Mouse (Mus musculus): ENCODE results near the gene Sccpdh. TPM values are rescaled to one million over a fixed set of nuclear protein-coding genes. Genes with fewer than 3 reads are reported as not detected.

Gene Sccpdh
- polyA plus RNA-seq, 1 experiment from 2014 or later: 94.2 TPM

DNA sequence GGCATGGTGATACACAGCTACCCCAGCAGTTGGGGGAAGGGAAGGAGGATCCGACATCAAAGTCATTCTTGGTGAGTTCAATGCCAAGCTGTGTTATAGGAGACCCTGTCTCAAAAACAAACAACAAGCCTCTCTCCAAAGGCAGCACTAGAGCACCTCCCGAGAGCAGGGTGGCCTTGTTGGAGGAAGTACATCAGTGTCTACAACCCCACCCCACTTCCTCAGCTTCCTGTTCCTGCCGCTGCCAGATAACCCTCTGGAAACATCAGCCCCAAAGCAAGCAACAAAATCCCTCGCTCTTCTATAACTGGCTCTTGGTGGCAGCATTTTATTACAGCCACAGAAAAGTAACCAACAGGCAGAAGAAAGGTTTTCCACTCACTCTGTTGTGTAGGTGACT, 17.7 kb upstream of the Sccpdh start:
- no peak overlapping the region for H3K27ac ChIP-seq (replicated peaks; ENCODE audit: low read depth, low read length)
- H3K27me3 ChIP-seq (ENCODE audit: control insufficient read depth, insufficient read depth, low read length): no peaks in the 10 kb centered on the region
- DNase-seq (ENCODE audit: low spot score): no peak
- H3K9ac ChIP-seq (replicated peaks; ENCODE audit: low read length): no peak overlapping the region
- H3K36me3 ChIP-seq (replicated peaks; ENCODE audit: control insufficient read depth, insufficient read depth, low read depth, low read length): no peaks in the 10 kb centered on the region
- H3K4me1 ChIP-seq (ENCODE audit: control insufficient read depth, insufficient read depth, low read length): no peaks in the 10 kb centered on the region
- H3K9me3 ChIP-seq (replicated peaks; ENCODE audit: control insufficient read depth, low read length): no peaks in the 10 kb centered on the region
- WGBS: 71% methylated on average over 4 of the region's 4 CpGs
- H3K4me2 ChIP-seq (ENCODE audit: low read depth, low read length): no peak overlapping the region
- H3K4me3 ChIP-seq (ENCODE audit: low read depth, low read length): no peak overlapping the region
- no peak for ATAC-seq (replicated peaks; ENCODE audit: insufficient number of reproducible peaks, low FRiP score, low TSS enrichment, low read depth)

DNA sequence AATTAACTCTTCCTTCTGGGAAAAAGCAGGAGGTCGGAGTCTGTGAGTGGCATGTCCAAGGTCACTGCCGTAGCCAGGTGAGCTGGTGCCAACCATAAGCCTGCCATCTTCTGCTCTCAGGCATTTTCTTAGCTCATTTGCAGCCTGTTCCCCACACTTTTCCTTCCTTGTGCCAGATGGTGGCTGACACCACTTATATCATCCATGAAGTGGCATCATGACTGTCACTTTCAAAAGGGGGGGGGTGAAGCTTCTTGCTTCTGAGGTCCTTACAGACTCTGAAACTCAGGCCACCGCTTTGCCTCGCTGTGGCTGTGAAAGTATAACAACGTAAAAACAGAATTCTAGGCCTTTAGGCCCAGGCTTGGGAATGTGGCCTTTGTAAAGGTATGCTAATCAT, 16.8 kb upstream of the Sccpdh start:
- Histone ChIP-seq H3K27me3 (ENCODE audit: control insufficient read depth, insufficient read depth, low read length) (no peaks in the 10 kb centered on the region), H3K4me2 (ENCODE audit: low read depth, low read length) (no peak overlapping the region), H3K4me1 (ENCODE audit: control insufficient read depth, insufficient read depth, low read length) (no peaks in the 10 kb centered on the region), H3K36me3 (replicated peaks; ENCODE audit: control insufficient read depth, insufficient read depth, low read depth, low read length) (no peaks in the 10 kb centered on the region), H3K27ac (replicated peaks; ENCODE audit: low read depth, low read length) (no peak overlapping the region), H3K9ac (replicated peaks; ENCODE audit: low read length) (no peak overlapping the region), H3K9me3 (replicated peaks; ENCODE audit: control insufficient read depth, low read length) (no peaks in the 10 kb centered on the region), H3K4me3 (ENCODE audit: low read depth, low read length) (no peak overlapping the region)
- no peak for DNase-seq (ENCODE audit: low spot score)
- 76% methylated on average over 5 of the region's 5 CpGs for WGBS
- ATAC-seq (replicated peaks; ENCODE audit: insufficient number of reproducible peaks, low FRiP score, low TSS enrichment, low read depth): no peak

DNA sequence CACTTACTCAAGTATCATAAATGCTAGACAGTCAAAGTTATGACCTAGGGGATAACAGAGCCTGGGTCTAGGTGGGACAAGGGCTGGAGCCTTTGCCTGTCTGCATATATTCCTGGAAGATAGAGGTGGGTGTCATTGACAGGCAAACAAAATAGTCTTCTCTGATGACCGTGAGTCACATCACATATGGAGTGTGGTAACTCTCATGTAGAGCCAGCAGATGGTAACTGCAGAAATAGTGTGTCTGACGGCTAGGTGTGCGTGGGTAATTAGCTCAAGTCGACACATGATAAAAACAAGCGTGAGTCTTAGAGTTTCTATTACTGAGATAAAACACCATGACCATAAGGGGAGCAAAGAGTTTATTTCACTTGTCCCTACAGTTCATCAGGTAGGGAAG, 4.9 kb upstream of the Sccpdh start:
- DNase-seq (ENCODE audit: low spot score) (no peak), ATAC-seq (replicated peaks; ENCODE audit: insufficient number of reproducible peaks, low FRiP score, low TSS enrichment, low read depth) (no peak)
- Histone ChIP-seq H3K4me3 (ENCODE audit: low read depth, low read length) (no peak overlapping the region), H3K4me1 (ENCODE audit: control insufficient read depth, insufficient read depth, low read length) (no peaks in the 10 kb centered on the region), H3K27me3 (ENCODE audit: control insufficient read depth, insufficient read depth, low read length) (no peaks in the 10 kb centered on the region), H3K36me3 (replicated peaks; ENCODE audit: control insufficient read depth, insufficient read depth, low read depth, low read length) (no peaks in the 10 kb centered on the region), H3K27ac (replicated peaks; ENCODE audit: low read depth, low read length) (no peak overlapping the region), H3K9me3 (replicated peaks; ENCODE audit: control insufficient read depth, low read length) (no peaks in the 10 kb centered on the region), H3K4me2 (ENCODE audit: low read depth, low read length) (no peak overlapping the region), H3K9ac (replicated peaks; ENCODE audit: low read length) (no peak overlapping the region)
- 91% methylated on average over 5 of the region's 5 CpGs for WGBS

DNA sequence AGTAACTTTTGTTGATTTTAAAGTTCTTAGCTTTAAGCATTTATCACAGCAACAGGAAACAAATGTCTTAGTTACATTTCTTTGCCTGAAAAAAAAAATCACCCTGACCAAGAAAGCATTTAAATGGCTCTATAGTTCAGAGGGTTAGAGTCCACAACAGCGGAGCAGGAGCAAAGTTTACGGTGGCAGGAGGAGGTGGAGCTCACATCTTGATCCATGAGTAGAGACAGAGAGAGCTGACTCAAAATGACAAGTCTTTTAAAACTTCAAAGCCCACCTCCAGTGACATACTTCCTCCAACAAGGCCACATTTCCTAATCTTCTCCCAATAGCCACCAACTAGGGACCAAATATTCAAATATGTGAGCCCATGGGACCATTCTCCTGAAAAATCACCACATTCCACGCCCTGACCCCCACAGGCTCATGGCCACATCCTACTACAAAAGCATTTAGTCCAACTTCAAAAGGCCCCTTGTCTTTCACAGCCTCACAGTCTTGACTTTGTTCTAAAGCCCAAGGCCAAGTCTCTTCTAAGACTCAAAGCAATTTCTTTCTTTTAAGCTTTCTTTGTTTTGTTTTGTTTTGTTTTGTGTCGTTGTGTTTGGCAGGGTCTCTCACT, 3.6 kb upstream of the Sccpdh start:
- ATAC-seq (replicated peaks; ENCODE audit: insufficient number of reproducible peaks, low FRiP score, low TSS enrichment, low read depth): no peak
- Histone ChIP-seq H3K4me2 (ENCODE audit: low read depth, low read length) (no peak overlapping the region), H3K36me3 (replicated peaks; ENCODE audit: control insufficient read depth, insufficient read depth, low read depth, low read length) (no peaks in the 10 kb centered on the region), H3K27me3 (ENCODE audit: control insufficient read depth, insufficient read depth, low read length) (no peaks in the 10 kb centered on the region), H3K9ac (replicated peaks; ENCODE audit: low read length) (no peak overlapping the region; the same call in 1 of the 2 replicates), H3K4me3 (ENCODE audit: low read depth, low read length) (no peak overlapping the region), H3K27ac (replicated peaks; ENCODE audit: low read depth, low read length) (no peak overlapping the region), H3K4me1 (ENCODE audit: control insufficient read depth, insufficient read depth, low read length) (no peaks in the 10 kb centered on the region), H3K9me3 (replicated peaks; ENCODE audit: control insufficient read depth, low read length) (no peaks in the 10 kb centered on the region)
- 69% methylated on average over 4 of the region's 4 CpGs for WGBS
- no peak for DNase-seq (ENCODE audit: low spot score)

DNA sequence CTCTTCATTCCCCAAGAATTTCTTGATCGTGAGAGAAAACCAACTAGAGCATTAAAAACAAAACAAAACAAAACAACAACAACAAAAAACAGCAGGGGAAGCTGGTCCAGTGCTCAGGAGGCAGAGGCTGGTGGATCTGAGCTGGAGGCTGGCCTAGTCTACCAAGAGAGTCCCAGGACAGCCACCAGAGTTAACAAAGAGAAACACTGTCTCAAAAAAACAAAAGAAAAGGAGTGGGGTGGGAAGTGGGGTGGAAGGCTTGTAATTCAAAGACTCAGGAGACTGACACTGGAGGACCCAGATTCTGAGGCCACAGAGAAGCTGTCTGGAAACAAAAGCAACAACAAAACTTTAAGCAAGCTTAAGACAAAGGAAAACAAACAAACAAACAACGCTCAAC, 1.0 kb upstream of the Sccpdh start:
- Histone ChIP-seq H3K9ac (replicated peaks; ENCODE audit: low read length) (no peak overlapping the region), H3K4me1 (ENCODE audit: control insufficient read depth, insufficient read depth, low read length) (no peaks in the 10 kb centered on the region), H3K27ac (replicated peaks; ENCODE audit: low read depth, low read length) (no peak overlapping the region), H3K9me3 (replicated peaks; ENCODE audit: control insufficient read depth, low read length) (no peaks in the 10 kb centered on the region), H3K4me2 (ENCODE audit: low read depth, low read length) (no peak overlapping the region), H3K4me3 (ENCODE audit: low read depth, low read length) (no peak overlapping the region), H3K36me3 (replicated peaks; ENCODE audit: control insufficient read depth, insufficient read depth, low read depth, low read length) (no peaks in the 10 kb centered on the region), H3K27me3 (ENCODE audit: control insufficient read depth, insufficient read depth, low read length) (no peaks in the 10 kb centered on the region)
- ATAC-seq (replicated peaks; ENCODE audit: insufficient number of reproducible peaks, low FRiP score, low TSS enrichment, low read depth) (no peak), DNase-seq (ENCODE audit: low spot score) (no peak)
- 55% methylated on average over 2 of the region's 2 CpGs for WGBS

DNA sequence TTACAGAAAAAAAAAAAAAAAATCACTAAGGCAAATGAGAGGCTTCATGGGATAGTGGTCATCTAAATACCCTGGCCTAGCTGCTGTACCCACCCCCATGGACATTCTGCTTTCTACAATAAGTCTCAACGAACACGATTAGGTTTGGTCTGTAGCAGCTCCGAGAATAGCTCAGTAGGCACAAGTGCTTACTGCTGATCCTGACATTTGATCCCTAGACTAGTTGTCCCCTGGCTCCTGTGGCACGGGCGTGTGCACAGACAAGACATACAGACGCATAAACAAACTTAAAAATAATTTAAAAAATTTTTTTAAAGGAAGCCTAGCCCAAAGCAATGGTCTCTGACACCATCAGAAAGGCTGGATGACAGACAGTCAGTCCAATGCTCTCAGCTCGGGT, 560 bp upstream of the Sccpdh start:
- Histone ChIP-seq H3K4me2 (ENCODE audit: low read depth, low read length) (peak overlapping the region; percentile 68), H3K4me3 (ENCODE audit: low read depth, low read length) (peak overlapping the region; percentile 83), H3K4me1 (ENCODE audit: control insufficient read depth, insufficient read depth, low read length) (no peaks in the 10 kb centered on the region), H3K27me3 (ENCODE audit: control insufficient read depth, insufficient read depth, low read length) (no peaks in the 10 kb centered on the region), H3K9me3 (replicated peaks; ENCODE audit: control insufficient read depth, low read length) (no peaks in the 10 kb centered on the region), H3K9ac (replicated peaks; ENCODE audit: low read length) (no peak overlapping the region; the same call in 1 of the 2 replicates), H3K27ac (replicated peaks; ENCODE audit: low read depth, low read length) (no peak overlapping the region), H3K36me3 (replicated peaks; ENCODE audit: control insufficient read depth, insufficient read depth, low read depth, low read length) (no peaks in the 10 kb centered on the region)
- WGBS: 2% methylated on average over 7 of the region's 7 CpGs
- peak; percentile 31 for DNase-seq (ENCODE audit: low spot score)
- 0 out of 2 replicates have a peak, but pooled peaks have one; percentile 2 for ATAC-seq (replicated peaks; ENCODE audit: insufficient number of reproducible peaks, low FRiP score, low TSS enrichment, low read depth)

DNA sequence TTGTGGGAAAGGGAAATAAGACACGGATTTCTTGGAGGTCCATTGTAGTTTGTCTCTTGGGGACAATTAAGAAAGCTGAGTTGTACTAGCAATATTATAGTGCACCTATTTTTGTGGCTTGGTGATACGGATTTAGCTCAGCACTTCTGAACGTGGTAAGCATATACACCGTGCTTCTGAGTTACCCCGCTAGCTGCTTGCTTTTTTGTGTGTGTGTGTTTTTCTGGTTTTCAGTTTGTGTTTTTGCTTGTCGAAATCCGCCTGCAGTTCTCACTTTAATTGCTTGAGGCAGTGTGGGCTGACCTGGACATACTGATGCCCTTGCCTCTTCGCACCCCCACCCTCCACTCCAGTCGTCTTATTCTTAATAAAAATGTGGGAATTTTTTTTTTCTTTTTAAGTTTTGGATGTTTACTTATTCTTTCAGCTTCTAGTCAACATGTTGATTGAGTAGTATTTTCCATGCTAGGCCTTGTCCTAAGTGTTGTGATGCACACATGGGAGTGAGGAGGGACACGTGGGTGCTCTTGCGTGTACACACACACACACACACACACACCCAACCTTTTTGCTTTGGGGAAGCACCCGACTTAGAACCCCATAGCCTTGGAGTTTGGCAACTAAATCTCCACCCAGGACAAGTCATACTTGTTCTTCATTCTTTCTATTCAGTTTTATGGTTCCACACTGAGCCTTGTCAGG, 977 bp downstream of the Sccpdh start:
- H3K4me1 ChIP-seq (ENCODE audit: control insufficient read depth, insufficient read depth, low read length): no peaks in the 10 kb centered on the region
- peak; percentile 19 for DNase-seq (ENCODE audit: low spot score)
- H3K9me3 ChIP-seq (replicated peaks; ENCODE audit: control insufficient read depth, low read length): no peaks in the 10 kb centered on the region
- H3K27me3 ChIP-seq (ENCODE audit: control insufficient read depth, insufficient read depth, low read length): no peaks in the 10 kb centered on the region
- 0 out of 2 replicates have a peak overlapping the region, but pooled peaks have one; percentile 57 for H3K27ac ChIP-seq (replicated peaks; ENCODE audit: low read depth, low read length)
- ATAC-seq (replicated peaks; ENCODE audit: insufficient number of reproducible peaks, low FRiP score, low TSS enrichment, low read depth): no peak
- no peaks in the 10 kb centered on the region for H3K36me3 ChIP-seq (replicated peaks; ENCODE audit: control insufficient read depth, insufficient read depth, low read depth, low read length)
- 30% methylated on average over 12 of the region's 12 CpGs for WGBS
- H3K4me3 ChIP-seq (ENCODE audit: low read depth, low read length): peak overlapping the region; percentile 83
- peak overlapping the region; percentile 90 for H3K9ac ChIP-seq (replicated peaks; ENCODE audit: low read length)
- H3K4me2 ChIP-seq (ENCODE audit: low read depth, low read length): peak overlapping the region; percentile 68

DNA sequence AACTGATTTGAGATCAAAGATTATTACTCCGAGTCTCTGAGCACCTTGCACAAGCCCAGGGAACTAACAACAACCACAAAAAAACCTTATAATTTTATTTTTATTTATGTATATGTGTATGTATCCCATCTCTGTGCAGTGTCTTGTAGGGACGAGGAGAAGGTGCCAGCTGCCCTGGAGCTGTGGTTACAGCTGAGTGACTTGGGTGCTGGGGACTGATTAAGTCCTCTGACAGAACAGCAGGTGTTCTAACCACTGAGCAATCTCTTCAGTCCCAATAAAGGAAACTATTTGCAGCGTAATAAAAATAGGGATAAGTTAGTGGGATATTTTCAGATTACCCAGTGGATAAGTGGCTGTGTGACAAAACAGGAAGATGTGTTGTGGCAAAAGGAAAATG, 6.3 kb downstream of the Sccpdh start:
- WGBS: 87% methylated on average over 3 of the region's 3 CpGs
- no peak overlapping the region for H3K4me3 ChIP-seq (ENCODE audit: low read depth, low read length)
- H3K36me3 ChIP-seq (replicated peaks; ENCODE audit: control insufficient read depth, insufficient read depth, low read depth, low read length): no peaks in the 10 kb centered on the region
- no peak overlapping the region for H3K27ac ChIP-seq (replicated peaks; ENCODE audit: low read depth, low read length)
- no peaks in the 10 kb centered on the region for H3K9me3 ChIP-seq (replicated peaks; ENCODE audit: control insufficient read depth, low read length)
- no peaks in the 10 kb centered on the region for H3K4me1 ChIP-seq (ENCODE audit: control insufficient read depth, insufficient read depth, low read length)
- H3K4me2 ChIP-seq (ENCODE audit: low read depth, low read length): no peak overlapping the region
- H3K9ac ChIP-seq (replicated peaks; ENCODE audit: low read length): no peak overlapping the region
- H3K27me3 ChIP-seq (ENCODE audit: control insufficient read depth, insufficient read depth, low read length): no peaks in the 10 kb centered on the region
- no peak for DNase-seq (ENCODE audit: low spot score)
- ATAC-seq (replicated peaks; ENCODE audit: insufficient number of reproducible peaks, low FRiP score, low TSS enrichment, low read depth): no peak
